Mouse (Mus musculus): ENCODE measurements around the gene Hdac9.

The Hdac9 gene

GRCm38 (mm10) chr12:34697981-34698380 is 218.9 kb downstream of the Hdac9 start:
- ATAC-seq (ENCODE audit: low TSS enrichment): no peak

- no peak for ATAC-seq (ENCODE audit: low TSS enrichment)
Observed at GRCm38 (mm10) chr12:34696736-34697135, 220.2 kb downstream of the Hdac9 start.

- ATAC-seq (ENCODE audit: low TSS enrichment): no peak
Observed at GRCm38 (mm10) chr12:34688941-34689340, 228.0 kb downstream of the Hdac9 start.

- no peak for ATAC-seq (ENCODE audit: low TSS enrichment)
Observed at GRCm38 (mm10) chr12:34683375-34683774, 233.5 kb downstream of the Hdac9 start.

- no peak for ATAC-seq (ENCODE audit: low TSS enrichment)
Observed at GRCm38 (mm10) chr12:34682657-34683056, 234.2 kb downstream of the Hdac9 start.

- no peak for ATAC-seq (ENCODE audit: low TSS enrichment)
Observed at GRCm38 (mm10) chr12:34680576-34680975, 236.3 kb downstream of the Hdac9 start.

GRCm38 (mm10) chr12:34677110-34677509 is 239.8 kb downstream of the Hdac9 start:
- ATAC-seq (ENCODE audit: low TSS enrichment): no peak

- ATAC-seq (ENCODE audit: low TSS enrichment): no peak
Observed at GRCm38 (mm10) chr12:34674235-34674634, 242.7 kb downstream of the Hdac9 start.

GRCm38 (mm10) chr12:34673539-34673938 is 243.4 kb downstream of the Hdac9 start:
- no peak for ATAC-seq (ENCODE audit: low TSS enrichment)

- peak; percentile 99 for ATAC-seq (ENCODE audit: low TSS enrichment)
Observed at GRCm38 (mm10) chr12:34664758-34665157, 252.1 kb downstream of the Hdac9 start.

- no peak for ATAC-seq (ENCODE audit: low TSS enrichment)
Observed at GRCm38 (mm10) chr12:34661378-34661777, 255.5 kb downstream of the Hdac9 start.

GRCm38 (mm10) chr12:34660027-34660426 is 256.9 kb downstream of the Hdac9 start:
- no peak for ATAC-seq (ENCODE audit: low TSS enrichment)

- ATAC-seq (ENCODE audit: low TSS enrichment): no peak
Observed at GRCm38 (mm10) chr12:34658568-34658967, 258.3 kb downstream of the Hdac9 start.

GRCm38 (mm10) chr12:34658119-34658518 is 258.8 kb downstream of the Hdac9 start:
- ATAC-seq (ENCODE audit: low TSS enrichment): peak; percentile 94

- peak; percentile 89 for ATAC-seq (ENCODE audit: low TSS enrichment)
Observed at GRCm38 (mm10) chr12:34653615-34654014, 263.3 kb downstream of the Hdac9 start.

GRCm38 (mm10) chr12:34648753-34649152 is 268.1 kb downstream of the Hdac9 start:
- ATAC-seq (ENCODE audit: low TSS enrichment): no peak

GRCm38 (mm10) chr12:34641705-34642259 is 275.1 kb downstream of the Hdac9 start:
- ATAC-seq (ENCODE audit: low TSS enrichment): peak; percentile 92

- peak; percentile 53; the same call in 1 of the 2 replicates for ATAC-seq (ENCODE audit: low TSS enrichment)
Observed at GRCm38 (mm10) chr12:34637238-34638124, 279.4 kb downstream of the Hdac9 start.

- no peak for ATAC-seq (ENCODE audit: low TSS enrichment)
Observed at GRCm38 (mm10) chr12:34619101-34619500, 297.8 kb downstream of the Hdac9 start.

GRCm38 (mm10) chr12:34618321-34618720 is 298.6 kb downstream of the Hdac9 start:
- no peak for ATAC-seq (ENCODE audit: low TSS enrichment)

- peak; percentile 72 for ATAC-seq (ENCODE audit: low TSS enrichment)
Observed at GRCm38 (mm10) chr12:34617836-34618235, 299.1 kb downstream of the Hdac9 start.

- ATAC-seq (ENCODE audit: low TSS enrichment): peak; percentile 65
Observed at GRCm38 (mm10) chr12:34614796-34615195, 302.1 kb downstream of the Hdac9 start.

GRCm38 (mm10) chr12:34612511-34612910 is 304.4 kb downstream of the Hdac9 start:
- no peak for ATAC-seq (ENCODE audit: low TSS enrichment)
